Mouse (Mus musculus): ENCODE data around the gene Ppp1r8. TPM values are rescaled to one million over a fixed set of nuclear protein-coding genes. Genes with fewer than 3 reads are reported as not detected.
A peak's percentile ranks its signal among the peaks of the same experiment; 100 is the strongest.

The Ppp1r8 gene
- total RNA-seq, 1 experiment, result 105 TPM

DNA sequence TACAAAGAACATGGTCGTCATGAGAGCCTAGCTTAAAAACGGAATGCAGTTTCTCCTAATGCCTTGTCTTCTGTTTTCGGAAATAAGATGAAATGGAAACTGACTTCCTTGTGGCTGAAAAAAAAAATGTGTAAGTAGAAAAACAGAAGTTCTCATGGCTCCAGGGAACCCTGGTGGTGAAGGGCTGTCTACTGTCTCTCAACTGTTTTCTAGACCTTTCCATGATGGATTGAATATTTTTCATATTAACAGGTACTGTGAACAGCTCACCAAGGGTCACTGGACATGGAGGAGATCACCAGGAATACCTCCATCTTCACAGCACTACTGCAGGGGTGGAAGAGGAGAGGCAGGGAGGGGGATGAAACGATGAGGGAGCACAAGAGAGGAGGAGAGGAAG lies 44.9 kb downstream of the Ppp1r8 start:
- TF ChIP-seq CHD2 (IDR thresholded peaks at IDR 0.05; ENCODE audit: low read depth, low read length), result no peak
- no peak for TF ChIP-seq MAFK (IDR thresholded peaks at IDR 0.05; ENCODE audit: insufficient read depth, low read depth, low read length)
- TF ChIP-seq HCFC1 (IDR thresholded peaks at IDR 0.05; ENCODE audit: borderline replicate concordance, insufficient read depth, low read length), result no peak
- no peak for TF ChIP-seq ZNF384 (IDR thresholded peaks at IDR 0.05; ENCODE audit: low read depth, low read length)
- no peak for TF ChIP-seq ZC3H11A (IDR thresholded peaks at IDR 0.05; ENCODE audit: borderline replicate concordance, low read depth, low read length)
- H3K4me3 ChIP-seq (ENCODE audit: insufficient read depth in 1 of 2, low read depth in 1 of 2, low read length in 2 of 2, poor library complexity in 1 of 2, severe bottlenecking in 1 of 2), result no peak overlapping the region
- no peaks in the 10 kb centered on the region for H3K36me3 ChIP-seq (ENCODE audit: control insufficient read depth, insufficient read depth, low read length, poor library complexity, severe bottlenecking)
- H3K9ac ChIP-seq (ENCODE audit: insufficient read depth, low read depth, low read length, poor library complexity, severe bottlenecking), result no peak overlapping the region
- no peak overlapping the region for H3K27ac ChIP-seq (ENCODE audit: insufficient read depth, low read depth, low read length, poor library complexity, severe bottlenecking)
- H3K9me3 ChIP-seq (ENCODE audit: control insufficient read depth, insufficient read depth, low read depth, low read length), result no peaks in the 10 kb centered on the region
- in situ Hi-C loops (cut with MboI; ENCODE audit: low sequenced_read_pairs in 2 of 2, unreplicated experiment in 2 of 2), result no loop called here
- DNase-seq (ENCODE audit: low read depth, low spot score), result no peak
- H3K4me1 ChIP-seq (ENCODE audit: control insufficient read depth in 2 of 2, insufficient read depth in 2 of 2, low read length in 2 of 2, poor library complexity in 1 of 2), result peaks cover 1 to 3% of the 10 kb centered on the region in 2 experiments; a peak in 2 of 4 replicates

DNA sequence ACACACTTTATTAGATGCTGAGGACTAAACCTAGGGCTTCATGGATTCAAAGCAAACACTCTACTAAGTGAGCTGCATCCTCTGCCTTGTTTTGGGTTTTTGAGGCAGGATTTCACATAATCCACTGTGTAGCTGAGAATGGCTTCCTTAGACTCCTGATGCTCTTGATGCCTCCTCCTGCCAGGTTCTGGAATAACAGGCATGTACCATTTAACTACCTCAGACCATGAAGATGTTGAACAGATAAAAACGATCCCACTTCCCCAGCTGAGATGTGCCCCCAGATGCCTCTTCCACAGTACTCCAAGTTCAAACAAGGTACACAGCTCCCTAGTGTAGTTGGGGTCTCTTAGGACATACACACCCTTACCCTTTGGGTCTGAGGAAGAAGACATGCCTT lies 45.5 kb downstream of the Ppp1r8 start:
- in situ Hi-C loops (cut with MboI; ENCODE audit: low sequenced_read_pairs in 2 of 2, unreplicated experiment in 2 of 2), result no loop called here
- no peak for DNase-seq (ENCODE audit: low read depth, low spot score)

DNA sequence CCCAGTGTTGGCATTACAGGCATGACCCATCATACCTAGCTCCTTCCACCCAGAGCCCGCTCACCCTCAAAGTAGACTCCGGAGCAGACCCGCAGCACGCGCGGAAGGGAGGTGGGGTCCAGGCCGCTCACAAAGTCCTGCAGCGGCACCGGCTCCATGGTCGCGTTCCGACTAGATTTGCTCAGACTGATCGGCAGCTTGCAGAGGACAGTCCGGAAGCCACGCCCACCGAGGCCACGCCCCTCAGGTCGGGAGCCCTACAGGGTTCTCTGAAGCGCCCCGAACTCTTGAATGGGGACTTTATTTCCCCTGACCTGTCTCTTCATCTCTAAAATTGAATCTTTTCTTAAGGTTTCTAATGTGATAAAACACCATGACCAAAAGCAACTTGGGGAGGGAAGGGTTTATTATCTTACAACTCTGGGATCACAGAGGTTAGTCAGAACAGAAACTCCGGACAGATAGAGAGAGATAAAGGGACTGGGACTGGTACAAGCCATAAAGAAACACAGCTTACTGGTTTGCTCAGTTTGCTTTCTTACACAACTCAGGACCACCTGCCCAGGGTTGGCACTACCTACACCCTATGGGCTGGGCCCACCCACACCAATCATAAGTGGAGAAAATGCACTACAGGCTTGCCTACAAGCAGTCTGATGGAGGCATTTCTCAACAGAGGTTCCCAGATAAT lies 46.6 kb downstream of the Ppp1r8 start, which contains the start of gene Themis2:
TSS of gene Themis2 (minus strand) at position 192 of the 691 bp plus-strand sequence.
- in situ Hi-C loops (cut with MboI; ENCODE audit: low sequenced_read_pairs in 2 of 2, unreplicated experiment in 2 of 2), result no loop called here
- no peaks in the 10 kb centered on the region for H3K36me3 ChIP-seq (ENCODE audit: control insufficient read depth, insufficient read depth, low read length, poor library complexity, severe bottlenecking)

More for the DNA sequence above, 45.5 kb downstream of the Ppp1r8 start:
- TF ChIP-seq ZNF384 (IDR thresholded peaks at IDR 0.05; ENCODE audit: low read depth, low read length) (no peak), CHD2 (IDR thresholded peaks at IDR 0.05; ENCODE audit: low read depth, low read length) (no peak), HCFC1 (IDR thresholded peaks at IDR 0.05; ENCODE audit: borderline replicate concordance, insufficient read depth, low read length) (no peak), ZC3H11A (IDR thresholded peaks at IDR 0.05; ENCODE audit: borderline replicate concordance, low read depth, low read length) (no peak), MAFK (IDR thresholded peaks at IDR 0.05; ENCODE audit: insufficient read depth, low read depth, low read length) (no peak)
- Histone ChIP-seq H3K9me3 (ENCODE audit: control insufficient read depth, insufficient read depth, low read depth, low read length) (no peaks in the 10 kb centered on the region), H3K4me1 (ENCODE audit: control insufficient read depth in 2 of 2, insufficient read depth in 2 of 2, low read length in 2 of 2, poor library complexity in 1 of 2) (peaks cover 1 to 2% of the 10 kb centered on the region in 2 experiments; a peak in 2 of 4 replicates), H3K4me3 (ENCODE audit: insufficient read depth in 1 of 2, low read depth in 1 of 2, low read length in 2 of 2, poor library complexity in 1 of 2, severe bottlenecking in 1 of 2) (no peak overlapping the region), H3K9ac (ENCODE audit: insufficient read depth, low read depth, low read length, poor library complexity, severe bottlenecking) (no peak overlapping the region), H3K36me3 (ENCODE audit: control insufficient read depth, insufficient read depth, low read length, poor library complexity, severe bottlenecking) (no peaks in the 10 kb centered on the region), H3K27ac (ENCODE audit: insufficient read depth, low read depth, low read length, poor library complexity, severe bottlenecking) (no peak overlapping the region)

DNA sequence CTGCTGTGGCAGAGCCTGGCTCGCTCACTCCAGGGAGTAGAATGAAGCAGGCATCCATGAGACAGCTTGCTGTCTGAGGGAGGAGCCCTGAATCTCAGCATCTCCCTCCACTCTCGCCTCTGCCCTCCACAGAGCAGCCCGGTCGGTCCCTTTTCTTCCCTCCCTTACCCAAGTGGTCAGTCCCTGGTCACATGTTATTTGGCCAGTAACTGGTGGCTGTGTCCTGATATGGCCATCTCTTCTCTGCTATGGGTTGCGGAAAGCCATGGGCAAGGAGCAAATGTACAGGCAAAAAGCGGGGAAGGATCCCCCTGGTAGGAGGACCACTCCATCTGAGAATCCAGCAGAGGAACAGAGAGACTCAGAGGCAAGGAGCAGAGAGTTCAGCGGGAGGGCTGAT lies 47.8 kb downstream of the Ppp1r8 start:
- TF ChIP-seq ZC3H11A (IDR thresholded peaks at IDR 0.05; ENCODE audit: borderline replicate concordance, low read depth, low read length) (no peak), CHD2 (IDR thresholded peaks at IDR 0.05; ENCODE audit: low read depth, low read length) (no peak), ZNF384 (IDR thresholded peaks at IDR 0.05; ENCODE audit: low read depth, low read length) (no peak), MAFK (IDR thresholded peaks at IDR 0.05; ENCODE audit: insufficient read depth, low read depth, low read length) (no peak), HCFC1 (IDR thresholded peaks at IDR 0.05; ENCODE audit: borderline replicate concordance, insufficient read depth, low read length) (no peak)
- no peak for DNase-seq (ENCODE audit: low read depth, low spot score)
- Histone ChIP-seq H3K9ac (ENCODE audit: insufficient read depth, low read depth, low read length, poor library complexity, severe bottlenecking) (no peak overlapping the region), H3K27ac (ENCODE audit: insufficient read depth, low read depth, low read length, poor library complexity, severe bottlenecking) (no peak overlapping the region), H3K9me3 (ENCODE audit: control insufficient read depth, insufficient read depth, low read depth, low read length) (no peaks in the 10 kb centered on the region), H3K4me1 (ENCODE audit: control insufficient read depth in 2 of 2, insufficient read depth in 2 of 2, low read length in 2 of 2, poor library complexity in 1 of 2) (no peaks in the 10 kb centered on the region), H3K4me3 (ENCODE audit: insufficient read depth in 1 of 2, low read depth in 1 of 2, low read length in 2 of 2, poor library complexity in 1 of 2, severe bottlenecking in 1 of 2) (no peak overlapping the region), H3K36me3 (ENCODE audit: control insufficient read depth, insufficient read depth, low read length, poor library complexity, severe bottlenecking) (no peaks in the 10 kb centered on the region)
- in situ Hi-C loops (cut with MboI; ENCODE audit: low sequenced_read_pairs in 2 of 2, unreplicated experiment in 2 of 2), result no loop called here

More for the DNA sequence above, 46.6 kb downstream of the Ppp1r8 start, which contains the start of gene Themis2:
- Histone ChIP-seq H3K4me1 (ENCODE audit: control insufficient read depth in 2 of 2, insufficient read depth in 2 of 2, low read length in 2 of 2, poor library complexity in 1 of 2) (no peaks in the 10 kb centered on the region), H3K9ac (ENCODE audit: insufficient read depth, low read depth, low read length, poor library complexity, severe bottlenecking) (peak within 1 kb of the TSS; percentile 66), H3K4me3 (ENCODE audit: insufficient read depth in 1 of 2, low read depth in 1 of 2, low read length in 2 of 2, poor library complexity in 1 of 2, severe bottlenecking in 1 of 2) (peak within 1 kb of the TSS; percentile 74 to 77), H3K9me3 (ENCODE audit: control insufficient read depth, insufficient read depth, low read depth, low read length) (no peaks in the 10 kb centered on the region), H3K27ac (ENCODE audit: insufficient read depth, low read depth, low read length, poor library complexity, severe bottlenecking) (no peak within 1 kb of the TSS)
- no peak for TF ChIP-seq ZC3H11A (IDR thresholded peaks at IDR 0.05; ENCODE audit: borderline replicate concordance, low read depth, low read length)
- TF ChIP-seq HCFC1 (IDR thresholded peaks at IDR 0.05; ENCODE audit: borderline replicate concordance, insufficient read depth, low read length), result no peak
- no peak for TF ChIP-seq CHD2 (IDR thresholded peaks at IDR 0.05; ENCODE audit: low read depth, low read length)
- TF ChIP-seq MAFK (IDR thresholded peaks at IDR 0.05; ENCODE audit: insufficient read depth, low read depth, low read length), result no peak
- no peak for TF ChIP-seq ZNF384 (IDR thresholded peaks at IDR 0.05; ENCODE audit: low read depth, low read length)
- DNase-seq (ENCODE audit: low read depth, low spot score), result peak; percentile 77
